Mouse (Mus musculus) T-helper 17 cell (primary cell): ENCODE measurements around the gene Hoxb8.

ENCODE experiments used
- in situ Hi-C, 2 experiments: fragments of 300-600 bp; cut with MboI, MseI; formaldehyde crosslinking; loops; 1 replicate in 1 of 2; 2 replicates in 1 of 2; pipeline ENCODE4 v1.15.1; 2025; ENCODE audit warnings: high pct_unique_total_duplicates in 2 of 2

Gene Hoxb8

GRCm38 (mm10) chr11:96267021-96267920 lies 14.4 kb upstream of the Hoxb8 start:
- in situ Hi-C loops, result loop anchor here in 1 of 2 experiments (10.0 kb wide), 1 partner anchor 608 kb away; no protein-coding TSS in a partner anchor

- in situ Hi-C loops, result loop anchor here in 1 of 2 experiments (10.0 kb wide), 1 partner anchor 607 kb away; no protein-coding TSS in a partner anchor
Measured at GRCm38 (mm10) chr11:96268031-96268745, 13.5 kb upstream of the Hoxb8 start.

GRCm38 (mm10) chr11:96269869-96270268 lies 11.8 kb upstream of the Hoxb8 start:
- in situ Hi-C loops, result loop anchor here in 1 of 2 experiments (10.0 kb wide), 1 partner anchor 605 kb away; no protein-coding TSS in a partner anchor

GRCm38 (mm10) chr11:96270996-96271540 lies 10.6 kb upstream of the Hoxb8 start, which contains the start of gene Hoxb9:
Gene Hoxb9 (plus strand): TSS chr11:96271457.
- in situ Hi-C loops, result no loop called here

GRCm38 (mm10) chr11:96271541-96272011 lies 10.1 kb upstream of the Hoxb8 start:
- in situ Hi-C loops, result no loop called here

GRCm38 (mm10) chr11:96272024-96272921 lies 9.4 kb upstream of the Hoxb8 start:
- in situ Hi-C loops, result no loop called here

- in situ Hi-C loops, result no loop called here
Measured at GRCm38 (mm10) chr11:96274428-96274827, 7.3 kb upstream of the Hoxb8 start.

GRCm38 (mm10) chr11:96275896-96276295 lies 5.8 kb upstream of the Hoxb8 start:
- in situ Hi-C loops, result loop anchor here in 1 of 2 experiments (5.0 kb wide), 1 partner anchor 481 kb away; no protein-coding TSS in a partner anchor

GRCm38 (mm10) chr11:96277151-96278044 lies 4.3 kb upstream of the Hoxb8 start:
- in situ Hi-C loops, result loop anchor here in 1 of 2 experiments (5.0 kb wide), 1 partner anchor 480 kb away; no protein-coding TSS in a partner anchor

- in situ Hi-C loops, result loop anchor here in 1 of 2 experiments (5.0 kb wide), 1 partner anchor 479 kb away; no protein-coding TSS in a partner anchor
Measured at GRCm38 (mm10) chr11:96278324-96278723, 3.4 kb upstream of the Hoxb8 start.

GRCm38 (mm10) chr11:96278773-96279172 lies 2.9 kb upstream of the Hoxb8 start:
- in situ Hi-C loops, result loop anchor here in 1 of 2 experiments (5.0 kb wide), 1 partner anchor 479 kb away; no protein-coding TSS in a partner anchor

- in situ Hi-C loops, result loop anchor here (5.0 to 10.0 kb wide), 2 partner anchors 478 to 585 kb away; no protein-coding TSS in a partner anchor
Measured at GRCm38 (mm10) chr11:96279421-96280233, 2.1 kb upstream of the Hoxb8 start.

GRCm38 (mm10) chr11:96280399-96281378 lies 1.0 kb upstream of the Hoxb8 start:
- in situ Hi-C loops, result loop anchor here in 1 of 2 experiments (10.0 kb wide), 1 partner anchor 584 kb away; no protein-coding TSS in a partner anchor

GRCm38 (mm10) chr11:96281396-96281795 lies 309 bp upstream of the Hoxb8 start:
- in situ Hi-C loops, result loop anchor here in 1 of 2 experiments (10.0 kb wide), 1 partner anchor 583 kb away; no protein-coding TSS in a partner anchor

- in situ Hi-C loops, result loop anchor here in 1 of 2 experiments (10.0 kb wide), 1 partner anchor 582 kb away; no protein-coding TSS in a partner anchor
Measured at GRCm38 (mm10) chr11:96282795-96283430, 1.2 kb downstream of the Hoxb8 start.
